Mouse (Mus musculus) cerebellum, adult (tissue): Measurements from ENCODE around the gene Hace1.
A peak's percentile ranks its signal among the peaks of the same experiment; 100 is the strongest.
"Not testable (repeated sequence)": the region's sequence is repeated elsewhere in the genome, so short reads cannot be mapped to it uniquely, and the experiment has no call there.

Experiments
- ATAC-seq: cut with Nextera tagmentation; 2 replicates; pipeline ENCODE4 v1.9.2; 2017; ENCODE audit warnings: mild to moderate bottlenecking, moderate library complexity, mixed read lengths; ENCODE audit not compliant: insufficient number of reproducible peaks, low FRiP score, low TSS enrichment

The Hace1 gene

DNA sequence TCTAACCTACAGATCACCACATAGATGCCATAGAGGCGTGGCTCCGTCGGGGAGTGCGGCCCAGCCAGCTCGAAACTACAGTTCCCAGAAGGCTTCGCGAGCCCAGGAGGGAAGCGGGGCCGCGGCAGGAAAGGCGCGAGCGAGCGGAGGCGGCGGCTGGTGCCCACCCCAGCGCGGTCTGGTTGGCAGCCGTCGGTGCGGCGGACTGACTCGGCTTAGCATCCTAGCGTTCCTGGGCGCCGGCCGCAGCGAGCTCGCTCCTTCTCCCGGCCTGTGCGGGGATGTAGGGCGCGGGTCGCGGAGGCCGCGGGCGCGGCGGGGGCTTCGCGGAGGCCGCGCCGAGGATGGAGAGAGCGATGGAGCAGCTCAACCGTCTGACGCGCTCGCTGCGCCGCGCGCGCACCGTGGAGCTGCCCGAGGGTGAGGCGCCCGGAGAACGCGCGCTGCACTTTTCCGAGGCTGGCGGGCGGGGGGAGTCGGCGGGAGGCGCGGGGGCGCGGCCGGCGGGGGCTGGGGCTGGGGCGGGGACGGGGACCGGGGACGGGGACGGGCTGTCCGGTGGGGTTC is at the start of gene Hace1:
Hace1 (plus strand) TSS at position 99 of the 567 bp plus-strand sequence.
- peak; percentile 97 for ATAC-seq

GRCm38 (mm10) chr10:45537334-45537733 is 40.3 kb upstream of the Hace1 start:
- not testable (repeated sequence) for ATAC-seq

DNA sequence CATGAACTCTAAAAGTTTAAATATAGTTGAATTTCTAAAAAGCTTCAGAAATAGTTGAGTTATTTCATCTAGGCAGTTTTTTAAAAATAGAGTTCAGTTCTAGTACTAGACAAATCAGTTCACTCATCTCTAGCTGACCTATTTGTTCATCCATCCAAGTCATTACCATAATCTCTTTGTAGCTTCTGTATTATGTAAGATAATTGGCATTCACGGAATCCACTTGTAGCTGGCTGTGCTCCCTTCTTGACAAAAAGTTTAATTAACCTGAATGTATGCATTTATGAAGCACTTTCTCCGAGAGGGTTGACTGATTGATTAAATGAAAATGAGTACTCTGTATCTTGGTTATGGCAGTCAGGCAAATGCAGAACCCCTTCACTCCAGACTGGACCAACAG is 34.9 kb upstream of the Hace1 start:
- ATAC-seq = no peak

DNA sequence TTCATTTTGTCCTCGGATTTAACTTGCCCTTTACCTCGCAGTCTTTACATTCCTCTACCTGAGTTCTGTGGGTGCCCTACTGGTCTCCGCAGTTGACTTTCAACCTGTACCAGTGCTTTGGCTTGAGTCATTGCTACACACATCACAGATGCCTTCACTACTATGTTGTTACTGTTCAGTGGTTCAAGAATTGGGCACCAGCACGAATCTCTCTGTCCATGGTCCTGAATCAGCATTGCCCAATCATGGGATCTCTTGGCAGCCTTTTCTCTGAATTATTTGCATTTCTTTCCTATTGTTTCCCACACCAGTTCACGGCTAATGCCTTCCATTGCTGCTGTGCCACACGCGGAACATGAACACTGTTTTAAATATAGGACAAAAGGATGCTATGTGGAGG is 30.8 kb upstream of the Hace1 start:
- ATAC-seq = no peak

GRCm38 (mm10) chr10:45578298-45578821 is 731 bp downstream of the Hace1 start:
- ATAC-seq = peak; percentile 49

- no peak for ATAC-seq
These were observed 5.7 kb downstream of the Hace1 start for GRCm38 (mm10) chr10:45583310-45583709.

DNA sequence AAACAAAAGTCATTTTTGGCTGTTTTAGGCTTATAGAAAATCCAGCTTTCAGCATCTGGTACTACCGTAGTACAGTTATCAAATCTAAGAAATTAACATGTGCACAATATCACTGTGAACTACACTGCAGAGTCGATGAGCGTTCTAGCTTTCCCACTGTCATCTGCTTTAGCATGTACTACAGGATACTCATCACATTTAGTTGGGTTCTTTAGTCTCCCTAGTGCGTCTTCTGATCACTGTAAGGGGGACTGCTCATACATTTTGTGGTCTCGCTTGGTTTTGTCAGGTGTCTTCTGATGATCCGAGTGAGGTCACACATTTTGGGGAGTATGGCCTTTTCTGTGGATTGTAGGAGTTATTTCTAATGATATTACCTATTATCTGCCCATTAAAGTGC is 6.2 kb downstream of the Hace1 start:
- no peak for ATAC-seq

GRCm38 (mm10) chr10:45584311-45585102 is 6.9 kb downstream of the Hace1 start:
- no peak for ATAC-seq

DNA sequence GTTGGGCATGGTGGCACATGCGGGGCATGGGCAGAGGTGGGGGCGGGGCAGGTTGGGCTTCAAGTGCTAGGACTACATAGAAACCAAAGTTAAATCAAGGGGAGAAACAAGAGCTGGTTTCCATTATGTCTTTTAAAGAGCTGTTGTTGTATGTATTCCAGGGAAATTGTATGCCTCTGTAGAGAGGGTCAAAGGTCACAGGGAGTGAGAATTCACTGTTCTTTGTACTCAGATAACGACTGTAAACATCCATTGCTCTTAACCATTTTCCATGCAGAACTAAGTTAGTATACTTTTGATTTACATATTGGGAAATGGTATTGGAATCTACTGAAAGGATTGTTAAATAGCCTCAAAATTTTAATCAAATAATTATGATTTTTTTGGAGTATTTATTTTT is 28.2 kb downstream of the Hace1 start:
- no peak for ATAC-seq

GRCm38 (mm10) chr10:45610727-45611126 is 33.1 kb downstream of the Hace1 start:
- no peak for ATAC-seq

- ATAC-seq = no peak
These were observed 38.4 kb downstream of the Hace1 start for GRCm38 (mm10) chr10:45616012-45616411.

GRCm38 (mm10) chr10:45619039-45619438 is 41.4 kb downstream of the Hace1 start:
- ATAC-seq = no peak

GRCm38 (mm10) chr10:45631995-45632394 is 54.4 kb downstream of the Hace1 start:
- no peak for ATAC-seq

GRCm38 (mm10) chr10:45632641-45633040 is 55.0 kb downstream of the Hace1 start:
- ATAC-seq = peak; percentile 82

GRCm38 (mm10) chr10:45635201-45635600 is 57.6 kb downstream of the Hace1 start:
- no peak for ATAC-seq

GRCm38 (mm10) chr10:45639762-45640161 is 62.1 kb downstream of the Hace1 start:
- ATAC-seq = no peak

GRCm38 (mm10) chr10:45654026-45654425 is 76.4 kb downstream of the Hace1 start:
- no peak for ATAC-seq

DNA sequence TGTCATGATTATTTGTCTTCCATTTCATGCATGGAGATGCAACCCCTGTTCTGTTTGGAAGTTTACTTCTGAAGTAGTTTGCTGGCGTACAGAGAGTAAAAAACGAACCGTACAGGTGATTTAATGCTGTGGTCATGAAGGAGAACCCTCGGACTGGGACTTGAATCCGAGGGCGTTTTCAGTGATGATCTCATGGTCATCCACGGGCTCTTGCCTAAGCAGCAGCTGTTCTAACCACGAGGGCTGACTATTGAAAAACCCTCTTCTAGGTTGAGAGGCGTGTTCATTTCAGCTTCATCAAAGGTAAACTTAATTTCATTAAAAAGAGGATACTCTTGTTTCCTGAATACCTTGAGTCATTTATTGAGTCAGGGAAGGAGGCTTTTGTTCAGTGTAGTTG is 84.4 kb downstream of the Hace1 start:
- ATAC-seq = no peak

GRCm38 (mm10) chr10:45668266-45668665 is 90.6 kb downstream of the Hace1 start:
- no peak; the same call in 1 of the 2 replicates for ATAC-seq

DNA sequence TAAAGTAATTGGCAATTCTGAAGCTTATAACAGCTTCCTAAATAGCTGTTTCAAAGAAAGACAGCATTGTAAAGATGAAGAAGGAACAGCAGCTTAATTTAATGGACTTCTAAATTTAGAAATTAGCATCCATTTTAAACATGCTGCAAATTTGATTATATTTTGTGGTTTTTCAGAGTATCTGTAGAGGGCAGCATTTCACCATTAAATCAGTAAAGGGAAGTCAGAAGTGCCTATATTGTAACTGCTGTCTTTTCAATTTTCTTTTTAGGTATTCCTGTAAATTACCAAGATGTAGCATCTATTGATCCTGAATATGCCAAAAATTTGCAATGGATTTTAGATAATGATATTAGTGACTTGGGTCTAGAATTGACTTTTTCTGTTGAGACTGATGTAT is 99.2 kb downstream of the Hace1 start:
- ATAC-seq = no peak

- ATAC-seq = peak; percentile 58; the same call in 1 of the 2 replicates
These were observed 108.6 kb downstream of the Hace1 start for GRCm38 (mm10) chr10:45686191-45686590.

GRCm38 (mm10) chr10:45694931-45695330 is 117.3 kb downstream of the Hace1 start:
- ATAC-seq = peak; percentile 64; the same call in 1 of the 2 replicates
